Mouse (Mus musculus) ovary, postnatal 14 days (tissue): ENCODE results near the gene Vps13d.

Experiments used
- DNase-seq: peaks from one replicate; pipeline ENCODE4 v3.0.0; 2022; ENCODE audit warnings: low spot score

The Vps13d gene

DNA sequence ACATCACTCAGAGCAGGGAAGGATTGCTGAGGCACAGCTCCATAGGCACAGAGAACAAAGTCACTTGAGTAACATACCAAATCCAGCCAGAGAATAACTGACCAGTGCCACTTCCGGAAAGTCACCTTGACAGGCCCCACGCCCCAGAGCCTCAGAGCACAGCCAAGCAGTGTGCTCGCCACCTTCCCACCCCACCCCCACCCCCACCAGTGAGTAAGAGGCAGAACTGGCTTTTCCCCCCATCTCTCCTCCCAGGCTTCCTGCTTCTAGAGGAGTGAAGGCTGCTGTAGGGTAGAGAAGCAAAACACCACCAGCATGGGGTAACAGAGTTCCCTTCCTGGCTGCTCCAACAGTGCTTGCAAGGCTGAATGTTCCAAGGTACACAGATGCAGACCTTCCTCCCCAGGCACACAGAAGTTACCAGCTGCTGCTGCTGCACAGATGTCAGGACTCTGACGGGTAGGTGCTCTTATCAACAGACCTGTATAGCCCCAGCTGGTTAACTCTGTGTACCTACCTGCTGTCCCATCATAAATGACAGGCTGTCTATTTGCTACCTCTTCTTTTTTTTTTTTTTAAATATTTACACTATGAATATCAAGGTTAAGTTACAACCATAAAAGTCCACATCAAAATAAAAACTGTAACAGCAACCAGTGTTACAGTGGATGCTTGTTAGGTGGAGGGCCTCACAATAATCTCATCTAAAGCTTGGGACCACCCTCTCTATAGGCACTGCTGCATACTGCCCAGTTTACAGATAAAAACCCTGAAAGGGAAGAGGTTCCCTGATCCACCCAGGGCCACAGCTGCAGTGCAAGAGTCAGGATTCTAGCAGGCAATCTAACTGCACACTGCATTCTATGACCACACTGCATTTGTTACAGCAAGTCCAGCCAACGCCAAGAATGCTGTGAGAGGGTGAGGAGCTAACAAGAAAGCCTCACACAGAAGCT, 47.5 kb downstream of the Vps13d start:
- DNase-seq, result no peak

DNA sequence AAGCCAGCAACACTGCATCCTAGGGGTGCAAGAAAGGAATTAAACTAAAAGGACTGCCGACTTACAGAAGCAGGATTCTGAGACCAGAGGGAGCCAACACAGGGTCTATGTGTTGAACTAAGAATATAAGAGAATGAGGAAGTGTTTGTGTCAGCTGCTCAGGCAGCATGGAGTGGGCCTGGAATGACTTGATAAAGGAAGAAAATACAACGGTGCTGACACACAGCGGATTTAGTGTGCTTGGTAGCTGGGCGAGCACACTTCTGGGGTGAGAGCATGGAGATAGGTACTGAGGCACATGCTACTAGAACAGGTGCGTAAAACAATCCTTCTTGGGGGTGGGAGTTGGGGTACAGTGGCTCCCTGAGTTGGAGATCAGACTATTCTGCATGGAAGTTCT, 51.3 kb downstream of the Vps13d start:
- DNase-seq, result no peak

GRCm38 (mm10) chr4:145136705-145137104, 58.1 kb downstream of the Vps13d start:
- DNase-seq, result no peak

- no peak for DNase-seq
Measured at GRCm38 (mm10) chr4:145135473-145135872, 59.3 kb downstream of the Vps13d start.

- DNase-seq, result no peak
Measured at GRCm38 (mm10) chr4:145130772-145131171, 64.0 kb downstream of the Vps13d start.

DNA sequence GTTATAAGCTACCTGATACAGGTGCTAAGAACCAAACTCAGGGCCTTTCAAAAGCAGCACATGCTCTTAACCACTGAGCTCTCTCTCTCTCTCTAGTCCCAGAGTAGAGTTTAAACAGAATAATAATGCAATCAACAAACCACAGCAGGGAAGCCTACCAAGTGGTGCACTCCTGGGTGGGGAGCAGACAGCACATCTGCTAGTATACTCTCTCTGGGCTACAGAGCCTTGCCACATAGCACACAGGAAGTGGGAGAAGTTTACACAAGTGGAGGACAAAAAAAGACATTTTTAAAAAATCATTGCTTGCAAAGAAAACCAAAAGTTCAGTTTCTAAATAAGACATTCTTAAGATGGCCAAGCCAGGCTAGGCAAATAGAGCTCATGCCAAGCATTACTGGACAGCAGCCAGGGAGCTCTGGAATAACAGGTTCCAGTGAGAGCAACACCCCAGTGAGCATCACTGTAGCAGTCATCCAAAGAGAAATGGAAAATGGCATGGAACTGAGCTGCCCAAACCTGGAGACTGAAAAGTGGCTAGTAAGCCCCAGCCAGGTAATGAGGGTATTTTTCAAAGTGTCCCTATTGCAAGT, 64.8 kb downstream of the Vps13d start:
- peak; percentile 48 for DNase-seq

GRCm38 (mm10) chr4:145125463-145126220, 69.2 kb downstream of the Vps13d start:
- no peak for DNase-seq

DNA sequence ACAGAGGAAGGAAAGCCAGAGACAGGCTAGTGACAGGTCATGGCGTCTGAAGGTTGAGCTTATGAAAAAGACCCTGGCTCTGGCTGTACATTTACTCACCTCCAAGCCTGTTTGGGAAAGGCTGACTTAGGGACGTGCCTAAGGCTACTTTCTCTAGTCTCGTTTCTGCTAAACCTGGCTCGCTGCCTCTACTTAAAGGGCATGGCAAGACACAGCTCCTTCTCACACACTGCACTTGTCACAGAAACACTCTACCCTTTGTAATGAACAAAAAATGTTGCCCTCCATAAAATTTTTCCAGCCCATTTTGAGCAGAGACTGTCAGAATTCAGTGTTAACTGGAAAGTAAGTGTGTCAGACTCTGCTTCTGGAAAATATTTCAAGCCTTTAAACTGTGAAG, 70.4 kb downstream of the Vps13d start:
- DNase-seq, result no peak

- no peak for DNase-seq
Measured at GRCm38 (mm10) chr4:145111641-145112040, 83.2 kb downstream of the Vps13d start.

DNA sequence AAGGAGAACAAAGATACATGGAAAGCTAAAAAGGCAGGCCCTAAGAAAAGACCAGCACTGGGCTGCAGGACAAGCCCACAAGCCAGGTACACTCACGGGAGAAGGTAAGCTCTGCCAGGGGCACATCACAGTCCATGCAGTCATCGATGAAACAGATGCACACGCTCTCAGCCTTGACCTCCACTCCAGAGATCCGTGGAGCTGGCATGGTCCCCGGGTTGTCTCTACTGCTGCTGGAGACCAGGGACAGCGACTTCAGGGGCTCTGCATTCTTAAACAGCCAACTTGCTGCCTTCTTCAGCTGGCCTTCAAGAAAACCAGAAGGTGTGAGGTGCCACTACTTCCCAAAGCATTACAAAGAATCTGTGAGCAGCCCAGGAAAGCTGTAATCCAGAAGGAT, 84.1 kb downstream of the Vps13d start:
- DNase-seq, result no peak

DNA sequence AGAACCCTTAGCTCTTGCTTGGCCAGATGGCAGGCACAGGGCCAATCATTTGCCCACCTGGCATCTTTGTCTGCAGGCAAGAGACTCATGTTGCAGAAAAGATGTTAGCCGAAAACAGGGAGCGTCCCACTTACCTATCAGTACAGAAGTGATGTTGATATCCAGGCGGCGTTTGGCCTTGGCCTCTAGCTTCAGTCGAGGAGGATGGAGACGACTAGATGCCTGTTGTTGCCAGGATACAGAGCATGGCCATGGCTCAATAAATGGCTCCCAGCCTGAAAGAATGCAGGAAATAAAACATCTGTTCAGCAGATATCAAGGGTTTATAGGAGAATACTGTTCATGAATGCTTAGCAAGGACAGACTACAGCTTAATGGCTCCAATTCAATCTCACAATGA, 88.0 kb downstream of the Vps13d start:
- no peak for DNase-seq

DNA sequence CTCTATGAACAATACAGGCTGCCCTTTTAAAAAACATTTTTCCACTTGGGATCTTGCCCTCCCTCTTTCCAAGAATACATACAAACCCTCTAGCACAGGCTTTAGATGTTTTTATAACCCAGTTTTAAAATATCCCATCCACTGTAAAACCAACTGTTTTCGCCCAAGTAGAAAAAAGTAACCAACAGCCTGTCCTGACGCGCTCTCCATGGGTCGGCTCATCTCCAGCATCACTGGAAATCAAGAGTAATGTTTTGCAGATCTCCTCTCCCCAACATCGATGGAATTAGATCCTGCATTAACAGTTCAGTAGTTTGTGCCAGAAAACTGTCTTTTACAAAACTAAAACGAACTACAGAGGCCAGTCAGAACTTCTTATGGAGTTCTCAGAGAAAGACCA, 89.5 kb downstream of the Vps13d start:
- no peak for DNase-seq

- DNase-seq, result no peak
Measured at GRCm38 (mm10) chr4:145104917-145105316, 89.9 kb downstream of the Vps13d start.

DNA sequence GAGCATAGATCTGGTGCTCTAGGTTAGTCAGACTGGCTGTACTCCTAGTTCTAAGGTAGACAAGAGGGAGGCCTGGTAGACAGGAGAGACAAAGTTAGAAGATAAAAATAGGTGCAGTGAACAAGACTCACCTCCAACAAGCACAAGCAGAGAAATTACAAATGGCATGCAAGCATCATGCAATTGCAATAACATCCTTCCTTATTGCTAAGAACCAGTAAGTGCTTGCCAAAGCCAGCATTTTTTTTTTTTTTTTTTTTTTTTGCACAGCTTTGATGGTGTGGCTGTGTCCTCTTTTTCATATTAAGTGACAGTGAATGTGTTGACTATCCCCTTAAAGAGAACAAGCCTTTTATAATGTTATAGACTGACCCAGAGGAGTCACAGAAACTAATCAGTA, 91.2 kb downstream of the Vps13d start:
- no peak for DNase-seq

GRCm38 (mm10) chr4:145101823-145102718, 92.7 kb downstream of the Vps13d start:
- no peak for DNase-seq

DNA sequence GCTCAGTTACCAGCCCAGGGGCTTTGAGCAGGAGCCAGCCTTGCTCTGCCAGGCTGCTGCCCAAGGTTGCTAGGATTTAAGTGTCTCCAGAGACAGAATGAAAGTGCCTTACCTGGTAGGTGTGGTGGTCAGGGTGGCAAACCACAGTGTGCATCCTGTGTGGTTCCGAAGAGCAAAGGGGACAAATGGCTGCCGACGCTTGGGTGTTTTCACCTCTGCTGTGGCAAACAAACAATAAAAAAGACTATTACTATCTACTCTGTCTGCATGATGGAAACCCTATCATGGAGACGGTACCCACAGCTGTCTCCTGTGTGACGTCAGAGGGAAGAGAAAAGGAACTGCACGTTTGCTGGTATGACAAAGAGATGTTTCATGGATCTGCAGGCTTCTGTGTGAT, 95.0 kb downstream of the Vps13d start:
- no peak for DNase-seq

GRCm38 (mm10) chr4:145099344-145099743, 95.5 kb downstream of the Vps13d start:
- DNase-seq, result no peak

DNA sequence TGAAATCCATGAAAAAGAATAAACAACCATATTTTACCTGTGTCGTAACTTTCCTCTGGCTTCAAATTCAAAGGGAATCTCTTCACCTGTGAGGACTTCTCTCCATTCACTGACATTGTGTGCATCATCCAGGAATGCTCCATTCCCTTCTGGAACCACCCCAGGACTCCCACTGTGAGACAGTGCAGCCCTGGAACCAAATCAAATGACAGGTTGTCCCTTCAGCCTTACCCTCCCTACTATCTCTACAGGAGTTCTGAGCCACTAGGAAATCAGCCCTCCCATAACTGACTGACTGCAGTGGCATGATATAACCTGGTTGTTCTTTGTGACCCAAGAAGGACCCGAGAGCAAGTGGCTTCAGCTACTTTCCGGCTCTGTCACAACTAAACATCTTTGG, 96.8 kb downstream of the Vps13d start:
- no peak for DNase-seq

GRCm38 (mm10) chr4:145096481-145097039, 98.2 kb downstream of the Vps13d start:
- DNase-seq, result no peak

- no peak for DNase-seq
Measured at GRCm38 (mm10) chr4:145086509-145086908, 108.3 kb downstream of the Vps13d start.

- no peak for DNase-seq
Measured at GRCm38 (mm10) chr4:145079324-145079723, 115.5 kb downstream of the Vps13d start.
